Mouse (Mus musculus): Measurements from ENCODE around the gene Gpn2.

- TF ChIP-seq CTCF (IDR thresholded peaks at IDR 0.05; ENCODE audit: low read depth, low read length) (no peak), POLR2A (IDR thresholded peaks at IDR 0.05; ENCODE audit: borderline replicate concordance, low read depth, low read length) (no peak)
Observed at GRCm38 (mm10) chr4:133605330-133605729, 21.2 kb downstream of the Gpn2 start.

All from bone marrow macrophage, adult 2 months (primary cell).